Mouse (Mus musculus) testis, postnatal 10 days (tissue): ENCODE measurements at regions not wholly inside any gene's neighbourhood (a gene's known extent, or its start where the extent isn't known, plus 50 kb on each side); places are given as distances from the start of the nearest gene placed in this dataset.

ENCODE experiments used
- DNase-seq: peaks from one replicate; pipeline ENCODE4 v3.0.0; 2021; ENCODE audit warnings: low spot score

- peak; percentile 65 for DNase-seq
Measured at GRCm38 (mm10) chrX:96019556-96019955, 62.8 kb upstream of the Las1l start.

GRCm38 (mm10) chrX:96020407-96020806 lies 63.6 kb upstream of the Las1l start:
- no peak for DNase-seq

- no peak for DNase-seq
Measured at GRCm38 (mm10) chrX:96025374-96025773, 68.6 kb upstream of the Las1l start.

- no peak for DNase-seq
Measured at GRCm38 (mm10) chrX:96025876-96026275, 69.1 kb upstream of the Las1l start.

- DNase-seq: no peak
Measured at GRCm38 (mm10) chrX:96031591-96031990, 64.3 kb upstream of the Msn start.

- no peak for DNase-seq
Measured at GRCm38 (mm10) chrX:96035307-96035706, 60.5 kb upstream of the Msn start.

- DNase-seq: no peak
Measured at GRCm38 (mm10) chrX:96042193-96042592, 53.6 kb upstream of the Msn start.
